Mouse (Mus musculus): ENCODE measurements around the gene Dnajc27.

Gene Dnajc27

DNA sequence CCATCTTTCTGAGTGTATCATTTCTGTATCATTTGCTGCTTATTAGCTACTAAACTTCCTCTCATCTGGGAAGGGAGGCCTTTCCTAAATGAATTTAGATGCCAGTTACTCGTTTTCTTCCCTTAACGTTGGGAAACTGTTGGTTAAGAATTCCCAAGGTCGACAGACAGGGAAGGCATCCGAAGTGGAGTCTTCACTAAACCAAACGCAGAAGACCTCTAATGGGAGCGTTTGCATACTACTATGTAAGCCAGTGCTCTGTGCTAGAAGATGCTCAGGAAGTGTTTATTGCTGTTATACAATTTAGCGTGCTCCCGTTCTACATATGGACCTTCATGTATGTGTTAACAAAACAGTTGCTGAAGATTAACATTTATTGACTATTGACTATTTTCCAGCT is 1.1 kb downstream of the Dnajc27 start:
- no peak for DNase-seq

- DNase-seq = peak; percentile 85
These were observed 25.0 kb downstream of the Dnajc27 start for GRCm38 (mm10) chr12:4107383-4107782.

- DNase-seq = peak; percentile 46
These were observed 33.7 kb downstream of the Dnajc27 start for GRCm38 (mm10) chr12:4116132-4116531.

DNA sequence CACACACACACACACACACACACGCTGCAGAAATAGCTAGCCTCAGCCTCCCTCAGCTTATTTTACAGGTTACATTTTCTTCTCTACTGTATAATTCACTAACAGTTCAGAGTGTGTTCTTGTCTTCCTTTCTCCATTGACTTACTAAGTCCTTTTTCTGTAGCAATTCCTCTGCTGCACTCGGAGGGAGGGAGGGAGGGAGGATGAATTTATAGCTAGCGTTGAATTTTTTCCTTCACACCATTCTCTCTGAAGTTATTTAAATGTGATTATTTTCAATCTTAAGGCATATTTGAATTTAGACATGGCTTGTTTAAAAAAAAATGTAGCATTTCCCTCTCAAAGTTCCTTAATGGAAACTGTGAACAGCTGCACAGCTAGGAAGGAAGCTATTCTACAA is 34.8 kb downstream of the Dnajc27 start:
- no peak for DNase-seq

DNA sequence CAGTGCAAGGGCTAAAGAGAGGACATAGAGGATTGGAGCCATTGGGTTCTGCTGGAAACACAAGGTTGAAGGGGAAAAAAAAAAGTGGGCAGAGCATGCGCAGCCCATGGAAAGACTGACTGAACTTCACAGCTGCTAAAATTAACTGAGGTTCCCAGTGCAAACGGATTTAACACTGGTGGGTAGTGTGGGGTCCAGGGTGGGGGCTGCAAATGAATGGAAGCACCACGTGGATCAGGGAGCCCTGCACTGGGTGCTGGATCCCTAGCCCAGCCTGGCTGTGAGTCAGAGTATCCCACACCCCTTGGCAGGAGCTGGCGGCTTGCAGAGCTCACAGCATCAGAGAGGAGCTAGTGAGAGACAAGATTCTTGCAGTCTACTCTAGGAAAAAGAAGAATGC is 35.2 kb downstream of the Dnajc27 start:
- peak; percentile 24 for DNase-seq

GRCm38 (mm10) chr12:4127346-4127745 is 45.0 kb downstream of the Dnajc27 start:
- no peak for DNase-seq

DNA sequence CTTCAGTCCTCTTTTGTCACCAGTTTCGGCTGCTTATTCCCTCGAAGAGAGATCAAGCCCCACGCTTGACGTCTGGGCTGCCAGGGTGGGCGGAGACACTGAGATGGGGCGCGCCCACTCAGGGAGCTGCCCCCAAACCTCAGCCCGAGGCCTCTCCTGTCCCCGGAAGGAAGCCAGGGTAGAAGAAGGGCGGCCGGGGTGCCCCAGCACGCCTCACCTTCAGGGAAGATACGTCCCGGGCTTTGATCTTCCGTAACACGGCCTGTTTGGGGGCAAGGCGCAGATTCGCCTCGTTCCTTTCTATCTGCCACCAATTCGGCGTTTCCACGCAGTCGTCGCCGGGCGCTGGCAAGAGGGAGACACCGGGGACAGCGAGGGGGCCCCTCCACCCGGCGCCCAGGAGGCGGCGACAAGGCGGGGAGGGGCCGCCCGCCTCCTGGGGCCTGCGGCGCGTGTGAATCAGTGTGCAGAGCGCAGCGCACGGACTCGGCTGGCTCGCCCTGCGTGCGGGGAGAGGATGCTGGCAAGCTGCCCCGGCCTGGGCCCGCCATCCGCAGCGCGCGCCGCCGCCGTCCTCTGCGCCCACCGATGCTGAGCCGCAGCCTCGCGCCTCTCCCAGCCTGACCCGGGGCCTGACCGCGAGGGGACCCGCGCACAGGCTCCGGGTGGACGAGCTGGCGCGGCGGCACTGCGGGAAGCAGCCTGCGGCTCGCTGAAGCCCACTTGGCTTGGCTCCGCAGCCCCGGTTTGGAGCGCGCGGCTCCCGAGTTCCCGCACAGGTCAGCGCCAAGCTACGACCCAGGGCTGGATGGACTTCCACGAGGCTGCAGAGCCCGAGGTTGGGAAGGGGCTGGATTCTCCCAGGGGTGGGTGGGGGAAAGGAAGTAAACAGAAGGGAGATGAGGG is 50.8 kb downstream of the Dnajc27 start, which contains the start of gene Adcy3:
Adcy3 (plus strand) TSS at position 163 of the 906 bp plus-strand sequence.
- peak; percentile 61 for DNase-seq

DNA sequence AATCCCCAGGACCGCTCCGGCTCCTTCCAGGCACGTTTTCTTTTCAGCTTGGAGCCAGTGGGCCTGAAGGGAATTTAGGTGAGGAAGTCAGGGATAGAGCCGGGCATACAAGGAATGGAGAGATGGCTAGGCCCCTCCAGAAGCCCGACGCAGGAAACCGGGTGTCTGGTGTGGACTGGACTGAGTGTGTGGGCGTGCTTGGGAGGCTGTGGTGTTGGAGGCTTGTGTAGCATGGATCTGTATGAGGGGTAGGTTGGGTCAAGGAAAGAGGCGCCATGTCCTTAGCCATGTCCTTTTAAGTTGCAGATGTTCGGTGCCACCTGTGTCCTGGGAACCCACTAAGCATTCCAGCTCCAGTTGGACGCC is 51.4 kb downstream of the Dnajc27 start:
- DNase-seq = peak; percentile 12

DNA sequence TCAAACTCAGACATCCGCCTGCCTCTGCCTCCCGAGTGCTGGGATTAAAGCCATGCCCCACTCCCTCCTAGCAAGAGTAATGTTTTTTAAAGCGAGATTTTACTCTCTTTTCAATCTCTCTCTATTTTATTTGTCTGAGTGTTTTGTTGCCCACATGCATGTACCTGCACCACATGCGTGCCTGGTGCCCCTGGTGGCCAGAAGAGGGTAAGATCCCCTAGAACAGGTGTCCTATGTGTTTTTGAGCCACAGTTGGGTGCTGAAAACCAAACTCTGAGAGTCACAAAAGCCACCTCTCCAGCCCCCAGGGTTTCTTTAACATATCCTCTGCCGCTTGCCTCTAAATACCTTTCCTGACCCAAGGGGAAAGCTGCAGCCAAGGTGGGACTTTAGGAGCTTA is 60.8 kb downstream of the Dnajc27 start:
- DNase-seq = no peak

GRCm38 (mm10) chr12:4150936-4151335 is 68.6 kb downstream of the Dnajc27 start:
- no peak for DNase-seq

- no peak for DNase-seq
These were observed 69.6 kb downstream of the Dnajc27 start for GRCm38 (mm10) chr12:4151969-4152368.

DNA sequence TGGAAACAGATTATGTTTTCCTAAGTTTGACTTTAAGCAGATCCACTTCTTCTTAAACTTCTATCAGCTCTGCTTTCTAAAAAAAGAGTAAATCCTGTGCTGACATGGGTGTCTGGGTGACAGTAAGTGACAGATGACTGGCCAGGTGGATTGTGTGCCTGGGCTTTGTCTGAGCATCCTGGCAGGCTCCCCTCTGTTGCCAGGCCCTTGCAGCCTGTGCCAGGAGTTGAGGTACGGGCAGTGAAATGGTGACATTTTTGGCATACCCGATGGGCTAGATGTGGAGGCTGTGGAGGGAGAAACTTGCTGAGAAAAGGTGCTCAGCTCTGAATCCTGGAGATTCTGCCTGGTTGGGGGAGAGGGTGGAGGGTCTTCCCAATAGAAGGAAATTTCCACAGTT is 75.1 kb downstream of the Dnajc27 start:
- DNase-seq = no peak

- no peak for DNase-seq
These were observed 75.8 kb downstream of the Dnajc27 start for GRCm38 (mm10) chr12:4158179-4158578.

GRCm38 (mm10) chr12:4158868-4159632 is 76.7 kb downstream of the Dnajc27 start:
- no peak for DNase-seq
